Mouse (Mus musculus) bone marrow macrophage, adult 2 months (primary cell): ENCODE measurements around the gene Tiam1.

ENCODE experiments used
- CTCF ChIP-seq: IDR thresholded peaks from 2 replicates; pipeline ENCODE4 v1.5.1; 2012; ENCODE audit warnings: low read depth, mild to moderate bottlenecking, low read length, moderate library complexity
- POLR2A ChIP-seq: IDR thresholded peaks from 2 replicates; pipeline ENCODE4 v1.6.1; 2012; ENCODE audit warnings: mild to moderate bottlenecking, low read depth, low read length, borderline replicate concordance

- TF ChIP-seq CTCF (no peak), POLR2A (no peak)
Observed at GRCm38 (mm10) chr16:89827496-89828125, 316.0 kb downstream of the Tiam1 start.
